Mouse (Mus musculus) small intestine, adult 2 months (tissue): ENCODE measurements around the gene Fam111a.

ENCODE experiments used
- CTCF ChIP-seq: fragments of 200-500 bp; IDR thresholded peaks from 2 replicates; pipeline ENCODE4 v1.5.1; 2012; ENCODE audit warnings: low read depth, mild to moderate bottlenecking, control low read depth, inconsistent platforms, low read length, moderate library complexity, mixed read lengths; ENCODE audit not compliant: insufficient replicate concordance, insufficient read length; ENCODE audit errors: extremely low read depth
- POLR2A ChIP-seq: fragments of 200-500 bp; IDR thresholded peaks from 2 replicates; pipeline ENCODE4 v1.6.1; 2012; ENCODE audit warnings: low read depth, mild to moderate bottlenecking, control low read depth, inconsistent platforms, low read length, moderate library complexity

- no peak for TF ChIP-seq POLR2A
- TF ChIP-seq CTCF, result no peak
These were observed 50.9 kb downstream of the Fam111a start for GRCm38 (mm10) chr19:12596290-12597072.
